Mouse (Mus musculus) right cerebral cortex, adult 2 months (tissue): ENCODE measurements at regions not wholly inside any gene's neighbourhood (a gene's known extent, or its start where the extent isn't known, plus 50 kb on each side); places are given as distances from the start of the nearest gene placed in this dataset.

Source experiments
- DNase-seq, 2 experiments: peaks; one replicate each; pipeline ENCODE4 v3.0.0; 2021 to 2022; ENCODE audit warnings: low spot score in 2 of 2

GRCm38 (mm10) chr17:48592457-48592856 lies 137.8 kb downstream of the Unc5cl start:
- no peak for DNase-seq

- no peak for DNase-seq
These were observed 140.8 kb downstream of the Unc5cl start for GRCm38 (mm10) chr17:48595418-48595963.

GRCm38 (mm10) chr17:48596406-48596805 lies 141.7 kb downstream of the Unc5cl start:
- DNase-seq, result peak; percentile 20 to 28

- no peak for DNase-seq
These were observed 142.6 kb downstream of the Unc5cl start for GRCm38 (mm10) chr17:48597301-48597700.

GRCm38 (mm10) chr17:48598471-48599141 lies 143.9 kb downstream of the Unc5cl start:
- no peak for DNase-seq

GRCm38 (mm10) chr17:48600176-48600575 lies 145.5 kb downstream of the Unc5cl start:
- DNase-seq, result no peak

GRCm38 (mm10) chr17:48602554-48602953 lies 147.9 kb downstream of the Unc5cl start:
- DNase-seq, result peak; percentile 46 to 67

GRCm38 (mm10) chr17:48606767-48607166 lies 152.1 kb downstream of the Unc5cl start:
- no peak for DNase-seq

- DNase-seq, result no peak
These were observed 153.6 kb downstream of the Unc5cl start for GRCm38 (mm10) chr17:48608315-48608714.

GRCm38 (mm10) chr17:48610107-48610506 lies 155.4 kb downstream of the Unc5cl start:
- DNase-seq, result no peak

- DNase-seq, result no peak
These were observed 156.1 kb downstream of the Unc5cl start for GRCm38 (mm10) chr17:48610806-48611205.

- DNase-seq, result no peak
These were observed 158.8 kb downstream of the Unc5cl start for GRCm38 (mm10) chr17:48613491-48613890.

- DNase-seq, result no peak
These were observed 160.5 kb downstream of the Unc5cl start for GRCm38 (mm10) chr17:48615248-48615647.

GRCm38 (mm10) chr17:48616205-48616604 lies 161.5 kb downstream of the Unc5cl start:
- DNase-seq, result no peak

- no peak for DNase-seq
These were observed 166.2 kb downstream of the Unc5cl start for GRCm38 (mm10) chr17:48620896-48621295.

- DNase-seq, result no peak
These were observed 167.0 kb downstream of the Unc5cl start for GRCm38 (mm10) chr17:48621676-48622075.

GRCm38 (mm10) chr17:48624937-48625336 lies 170.2 kb downstream of the Unc5cl start:
- DNase-seq, result no peak

- DNase-seq, result peak; percentile 24 to 33
These were observed 171.3 kb downstream of the Unc5cl start for GRCm38 (mm10) chr17:48625971-48626370.

- no peak for DNase-seq
These were observed 184.9 kb downstream of the Unc5cl start for GRCm38 (mm10) chr17:48639611-48640010.

- DNase-seq, result no peak
These were observed 188.9 kb downstream of the Unc5cl start for GRCm38 (mm10) chr17:48643533-48644019.

GRCm38 (mm10) chr17:48645056-48645455 lies 190.4 kb downstream of the Unc5cl start:
- no peak for DNase-seq

- no peak for DNase-seq
These were observed 192.0 kb downstream of the Unc5cl start for GRCm38 (mm10) chr17:48646626-48647195.

GRCm38 (mm10) chr17:48647431-48647830 lies 192.7 kb downstream of the Unc5cl start:
- no peak for DNase-seq
